Mouse (Mus musculus) intestine, embryonic 15.5 days (tissue): Measurements from ENCODE around the gene Nt5dc1. TPM values are rescaled to one million over a fixed set of nuclear protein-coding genes. Genes with fewer than 3 reads are reported as not detected.

Experiments
- ATAC-seq: fragments of 200-750 bp; cut with Nextera tagmentation; 2 replicates; pipeline ENCODE4 v1.8.0; 2017; ENCODE audit warnings: moderate TSS enrichment, moderate library complexity
- H3K27ac ChIP-seq: fragments of 300-500 bp; sonication (generic); 2 replicates; pipeline ENCODE4 v1.5.1; 2015; ENCODE audit warnings: mild to moderate bottlenecking, inconsistent platforms
- H3K27me3 ChIP-seq: fragments of 300-500 bp; sonication (generic); replicated peaks from 2 replicates; pipeline ENCODE4 v1.6.1; 2015; ENCODE audit warnings: inconsistent platforms
- H3K36me3 ChIP-seq: fragments of 300-500 bp; sonication (generic); 2 replicates; pipeline ENCODE4 v1.6.1; 2015; ENCODE audit warnings: inconsistent platforms
- H3K4me1 ChIP-seq: fragments of 300-500 bp; sonication (generic); replicated peaks from 2 replicates; pipeline ENCODE4 v1.6.1; 2015; ENCODE audit warnings: inconsistent platforms
- H3K4me2 ChIP-seq: fragments of 300-500 bp; sonication (generic); replicated peaks from 2 replicates; pipeline ENCODE4 v1.6.1; 2015; ENCODE audit warnings: mild to moderate bottlenecking, inconsistent platforms
- H3K4me3 ChIP-seq: fragments of 300-500 bp; sonication (generic); replicated peaks from 2 replicates; pipeline ENCODE4 v1.5.1; 2015; ENCODE audit warnings: inconsistent platforms
- H3K9ac ChIP-seq: fragments of 300-500 bp; sonication (generic); 2 replicates; pipeline ENCODE4 v1.6.1; 2015; ENCODE audit warnings: inconsistent platforms
- H3K9me3 ChIP-seq: fragments of 300-500 bp; sonication (generic); 2 replicates; pipeline ENCODE4 v1.6.1; 2016; ENCODE audit warnings: inconsistent platforms
- WGBS: fragments of 180-500 bp; shearing (Covaris S2); methylation state at CpG from one replicate; pipeline ENCODE4 v1.1.7; 2015; 5-methylcytosine and 5-hydroxymethylcytosine counted together
- polyA plus RNA-seq: library from polyadenylated mRNA; unstranded; fragments of >200 nt; fragmentation: Nextera tagmentation; extraction: Ambion mirVana; gene quantifications from 2 replicates; pipeline ENCODE4 v1.2.1, GENCODE M21; 2015

Nt5dc1 gene
- polyA plus RNA-seq, 1 experiment from 2014 or later, result 12.2 TPM

- Histone ChIP-seq H3K9ac (no peak overlapping the region), H3K27ac (no peak overlapping the region), H3K36me3 (no peaks in the 10 kb centered on the region), H3K4me2 (no peak overlapping the region), H3K9me3 (no peaks in the 10 kb centered on the region), H3K4me1 (no peaks in the 10 kb centered on the region), H3K4me3 (no peak overlapping the region), H3K27me3 (no peaks in the 10 kb centered on the region)
- no peak for ATAC-seq
These were observed 54.6 kb downstream of the Nt5dc1 start for GRCm38 (mm10) chr10:34363756-34364155.

GRCm38 (mm10) chr10:34358263-34358662 lies 60.1 kb downstream of the Nt5dc1 start:
- WGBS, result 73% methylated on average over 3 of the region's 3 CpGs
- Histone ChIP-seq H3K4me2 (no peak overlapping the region), H3K4me3 (no peak overlapping the region), H3K36me3 (no peaks in the 10 kb centered on the region), H3K27ac (no peak overlapping the region), H3K27me3 (no peaks in the 10 kb centered on the region), H3K4me1 (no peaks in the 10 kb centered on the region), H3K9ac (no peak overlapping the region), H3K9me3 (no peaks in the 10 kb centered on the region)
- ATAC-seq, result no peak

DNA sequence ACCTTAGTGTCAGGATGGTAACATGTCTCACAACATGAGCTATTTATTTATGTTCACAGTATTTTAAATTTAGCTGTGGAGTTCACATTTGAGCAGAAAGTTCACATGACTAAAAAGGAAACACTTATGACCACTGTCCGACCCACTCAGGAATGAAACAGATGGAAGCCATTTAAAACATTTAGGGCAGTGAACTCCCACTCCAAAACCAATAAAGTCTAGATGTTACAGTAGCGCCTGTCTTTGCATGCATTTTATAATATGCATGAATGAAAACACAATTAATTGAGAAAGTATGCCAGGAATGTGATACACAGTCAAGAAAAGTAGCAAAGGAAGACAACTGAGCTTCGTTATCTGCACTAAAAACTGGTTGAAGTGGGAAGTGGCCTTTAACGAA lies 66.2 kb downstream of the Nt5dc1 start:
- Histone ChIP-seq H3K27ac (no peak overlapping the region), H3K4me1 (no peaks in the 10 kb centered on the region), H3K36me3 (no peaks in the 10 kb centered on the region), H3K27me3 (no peaks in the 10 kb centered on the region), H3K4me3 (no peak overlapping the region), H3K4me2 (no peak overlapping the region), H3K9ac (no peak overlapping the region), H3K9me3 (no peaks in the 10 kb centered on the region)
- 78% methylated on average over 4 of the region's 4 CpGs for WGBS
- ATAC-seq, result no peak

GRCm38 (mm10) chr10:34341886-34342285 lies 76.5 kb downstream of the Nt5dc1 start:
- ATAC-seq, result no peak
- Histone ChIP-seq H3K4me2 (no peak overlapping the region), H3K9me3 (no peaks in the 10 kb centered on the region), H3K9ac (no peak overlapping the region), H3K36me3 (no peaks in the 10 kb centered on the region), H3K4me1 (no peaks in the 10 kb centered on the region), H3K27me3 (no peaks in the 10 kb centered on the region), H3K27ac (no peak overlapping the region), H3K4me3 (no peak overlapping the region)
- whole genome bisulfite sequencing, result 79% methylated on average over 1 of the region's 1 CpGs

- no peak for ATAC-seq
- H3K4me3 ChIP-seq, result no peak overlapping the region
- H3K9ac ChIP-seq, result no peak overlapping the region
- 44% methylated on average over 6 of the region's 6 CpGs for WGBS
- H3K27me3 ChIP-seq, result no peaks in the 10 kb centered on the region
- H3K36me3 ChIP-seq, result no peaks in the 10 kb centered on the region
- no peaks in the 10 kb centered on the region for H3K9me3 ChIP-seq
- no peaks in the 10 kb centered on the region for H3K4me1 ChIP-seq
- no peak overlapping the region for H3K27ac ChIP-seq
- H3K4me2 ChIP-seq, result no peak overlapping the region
These were observed 77.3 kb downstream of the Nt5dc1 start for GRCm38 (mm10) chr10:34341014-34341413.

- 5% methylated on average over 2 of the region's 2 CpGs for WGBS
- Histone ChIP-seq H3K4me1 (no peaks in the 10 kb centered on the region), H3K4me3 (no peak overlapping the region), H3K36me3 (no peaks in the 10 kb centered on the region), H3K9ac (no peak overlapping the region), H3K27me3 (no peaks in the 10 kb centered on the region), H3K4me2 (no peak overlapping the region), H3K9me3 (no peaks in the 10 kb centered on the region), H3K27ac (no peak overlapping the region)
- peak; percentile 66 for ATAC-seq
These were observed 90.0 kb downstream of the Nt5dc1 start for GRCm38 (mm10) chr10:34328310-34328709.

- no peak for ATAC-seq
- Histone ChIP-seq H3K27ac (no peak overlapping the region), H3K27me3 (no peaks in the 10 kb centered on the region), H3K9me3 (no peaks in the 10 kb centered on the region), H3K4me3 (no peak overlapping the region), H3K4me1 (no peaks in the 10 kb centered on the region), H3K36me3 (no peaks in the 10 kb centered on the region), H3K9ac (no peak overlapping the region), H3K4me2 (no peak overlapping the region)
- WGBS, result 67% methylated on average over 5 of the region's 5 CpGs
These were observed 91.2 kb downstream of the Nt5dc1 start for GRCm38 (mm10) chr10:34327144-34327543.

GRCm38 (mm10) chr10:34326701-34327100 lies 91.7 kb downstream of the Nt5dc1 start:
- Histone ChIP-seq H3K36me3 (no peaks in the 10 kb centered on the region), H3K9ac (no peak overlapping the region), H3K9me3 (no peaks in the 10 kb centered on the region), H3K27me3 (no peaks in the 10 kb centered on the region), H3K4me3 (no peak overlapping the region), H3K4me1 (no peaks in the 10 kb centered on the region), H3K4me2 (no peak overlapping the region), H3K27ac (no peak overlapping the region)
- ATAC-seq, result no peak
- WGBS, result 18% methylated on average over 4 of the region's 4 CpGs

- WGBS, result 73% methylated on average over 2 of the region's 2 CpGs
- Histone ChIP-seq H3K9ac (no peak overlapping the region), H3K4me1 (no peaks in the 10 kb centered on the region), H3K27me3 (no peaks in the 10 kb centered on the region), H3K4me2 (no peak overlapping the region), H3K27ac (no peak overlapping the region), H3K36me3 (no peaks in the 10 kb centered on the region), H3K9me3 (no peaks in the 10 kb centered on the region), H3K4me3 (no peak overlapping the region)
- no peak for ATAC-seq
These were observed 97.5 kb downstream of the Nt5dc1 start for GRCm38 (mm10) chr10:34320809-34321208.

DNA sequence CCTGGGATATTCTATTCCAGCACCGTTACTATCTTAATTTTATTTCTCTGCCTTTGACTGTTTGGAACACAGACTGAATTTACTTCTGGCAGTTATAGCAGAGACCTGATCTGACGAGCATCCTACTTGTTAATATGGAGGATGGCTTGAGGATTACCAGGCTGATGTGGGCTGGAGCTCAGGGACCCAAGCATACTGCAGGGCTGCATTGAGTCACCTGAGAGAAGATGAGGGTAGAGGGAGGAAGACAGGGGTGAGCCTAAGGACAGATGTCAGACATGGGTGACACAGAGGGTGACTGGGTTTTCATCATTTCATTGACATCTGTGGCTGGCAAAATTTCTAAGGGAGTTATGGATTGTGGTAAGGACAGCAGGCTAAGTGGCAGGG lies 101.1 kb downstream of the Nt5dc1 start:
- H3K27me3 ChIP-seq, result no peaks in the 10 kb centered on the region
- H3K27ac ChIP-seq, result no peak overlapping the region
- H3K9me3 ChIP-seq, result no peaks in the 10 kb centered on the region
- no peaks in the 10 kb centered on the region for H3K36me3 ChIP-seq
- H3K4me1 ChIP-seq, result no peaks in the 10 kb centered on the region
- H3K9ac ChIP-seq, result no peak overlapping the region
- ATAC-seq, result peak; percentile 39; the same call in 1 of the 2 replicates
- H3K4me3 ChIP-seq, result no peak overlapping the region
- H3K4me2 ChIP-seq, result no peak overlapping the region
- WGBS, result 25% methylated on average over 2 of the region's 2 CpGs

GRCm38 (mm10) chr10:34316571-34317216 lies 101.7 kb downstream of the Nt5dc1 start:
- Histone ChIP-seq H3K9me3 (no peaks in the 10 kb centered on the region), H3K27me3 (no peaks in the 10 kb centered on the region), H3K4me1 (no peaks in the 10 kb centered on the region), H3K4me2 (no peak overlapping the region; the same call in 1 of the 2 replicates), H3K36me3 (no peaks in the 10 kb centered on the region), H3K4me3 (no peak overlapping the region), H3K27ac (no peak overlapping the region), H3K9ac (no peak overlapping the region)
- peak; percentile 76 for ATAC-seq
- 7% methylated on average over 3 of the region's 3 CpGs for WGBS

DNA sequence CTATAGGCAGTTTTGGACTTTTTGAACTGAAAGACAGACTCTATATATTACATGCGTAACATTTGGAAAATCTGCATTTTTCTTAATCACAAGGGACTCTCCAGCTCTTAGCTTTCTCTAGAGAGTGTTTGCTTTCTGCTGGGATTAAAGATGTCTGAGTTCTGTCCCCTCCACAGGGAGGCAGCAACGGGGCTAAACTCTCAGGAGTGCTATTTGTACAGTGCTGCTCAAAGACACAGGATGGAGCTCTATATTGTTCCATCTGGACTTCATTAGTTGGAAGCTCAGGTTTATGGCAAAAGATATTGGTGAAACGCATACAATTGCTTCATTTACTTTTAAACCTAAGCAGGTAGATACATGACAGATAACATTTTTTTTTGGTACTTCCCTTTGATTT lies 105.8 kb downstream of the Nt5dc1 start:
- H3K9ac ChIP-seq, result no peak overlapping the region
- H3K27ac ChIP-seq, result no peak overlapping the region
- no peaks in the 10 kb centered on the region for H3K9me3 ChIP-seq
- no peaks in the 10 kb centered on the region for H3K4me1 ChIP-seq
- WGBS, result 77% methylated on average over 3 of the region's 3 CpGs
- no peak overlapping the region for H3K4me3 ChIP-seq
- H3K4me2 ChIP-seq, result no peak overlapping the region
- no peaks in the 10 kb centered on the region for H3K27me3 ChIP-seq
- no peak for ATAC-seq
- no peaks in the 10 kb centered on the region for H3K36me3 ChIP-seq

GRCm38 (mm10) chr10:34309915-34310685 lies 108.3 kb downstream of the Nt5dc1 start:
- ATAC-seq, result no peak
- H3K4me2 ChIP-seq, result no peak overlapping the region
- no peaks in the 10 kb centered on the region for H3K27me3 ChIP-seq
- H3K9ac ChIP-seq, result no peak overlapping the region
- WGBS, result 90% methylated on average over 9 of the region's 9 CpGs
- no peak overlapping the region for H3K4me3 ChIP-seq
- no peaks in the 10 kb centered on the region for H3K36me3 ChIP-seq
- no peaks in the 10 kb centered on the region for H3K9me3 ChIP-seq
- H3K4me1 ChIP-seq, result no peaks in the 10 kb centered on the region
- H3K27ac ChIP-seq, result no peak overlapping the region
